Mouse (Mus musculus) small intestine, adult 2 months (tissue): ENCODE measurements around the gene C2cd4a.

ENCODE experiments used
- CTCF ChIP-seq: fragments of 200-500 bp; IDR thresholded peaks from 2 replicates; pipeline ENCODE4 v1.5.1; 2012; ENCODE audit warnings: low read depth, mild to moderate bottlenecking, control low read depth, inconsistent platforms, low read length, moderate library complexity, mixed read lengths; ENCODE audit not compliant: insufficient replicate concordance, insufficient read length; ENCODE audit errors: extremely low read depth
- POLR2A ChIP-seq: fragments of 200-500 bp; IDR thresholded peaks from 2 replicates; pipeline ENCODE4 v1.6.1; 2012; ENCODE audit warnings: low read depth, mild to moderate bottlenecking, control low read depth, inconsistent platforms, low read length, moderate library complexity

GRCm38 (mm10) chr9:67832046-67832605 lies at the start of gene C2cd4a:
- TF ChIP-seq CTCF (no peak), POLR2A (no peak)
